ENCODE assay signal across 1 mouse cellular context in genomic region chr15:99099984-99100383, GRCm38 (mm10).
TF ChIP-seq lines count a peak whose summit lies in the region.

No protein-coding gene starts in this region.

TF ChIP-seq in MEL, 35 proteins besides CTCF, POLR2A, EP300 and RAD21:
- 0 out of 2 replicates have a peak, but pooled peaks have one; percentile 15 for TF ChIP-seq ZC3H11A (IDR thresholded peaks at IDR 0.05; ENCODE audit: low read depth, low read length)
- TF ChIP-seq ETS1 (IDR thresholded peaks at IDR 0.05; ENCODE audit: low read depth, low read length): no peak
- no peak for TF ChIP-seq CHD1 (IDR thresholded peaks at IDR 0.05; ENCODE audit: low read depth, low read length)
- no peak for TF ChIP-seq KAT2A (conservative IDR thresholded peaks at IDR 0.05; ENCODE audit: low read depth, low read length)
- TF ChIP-seq MXI1 (IDR thresholded peaks at IDR 0.05; ENCODE audit: low read depth, low read length): 0 out of 2 replicates have a peak, but pooled peaks have one; percentile 42
- TF ChIP-seq E2F4 (IDR thresholded peaks at IDR 0.05; ENCODE audit: borderline replicate concordance, low read depth, low read length): no peak
- no peak for TF ChIP-seq TAL1 (IDR thresholded peaks at IDR 0.05; ENCODE audit: low read length)
- TF ChIP-seq UBTF (IDR thresholded peaks at IDR 0.05; ENCODE audit: borderline replicate concordance, insufficient read depth, low read depth, low read length): no peak
- peak; percentile 26; the same call in 1 of the 2 replicates for TF ChIP-seq MAX (IDR thresholded peaks at IDR 0.05; ENCODE audit: low read length)
- no peak for TF ChIP-seq HCFC1 (IDR thresholded peaks at IDR 0.05; ENCODE audit: low read depth, low read length)
- no peak for TF ChIP-seq NELFE (IDR thresholded peaks at IDR 0.05; ENCODE audit: low read depth, low read length)
- TF ChIP-seq SIN3A (IDR thresholded peaks at IDR 0.05; ENCODE audit: low read length): no peak
- no peak for TF ChIP-seq TCF12 (IDR thresholded peaks at IDR 0.05; ENCODE audit: low read depth, low read length)
- TF ChIP-seq NRF1 (IDR thresholded peaks at IDR 0.05; ENCODE audit: insufficient read depth, low read depth, low read length, poor library complexity, severe bottlenecking): no peak
- peak; percentile 48 for TF ChIP-seq SMC3 (IDR thresholded peaks at IDR 0.05; ENCODE audit: low read depth, low read length)
TF ChIP-seq in MEL: peak in this region for 4.
